Mouse (Mus musculus) heart, embryonic 10.5 days (tissue): ENCODE data around the gene Glb1. TPM values are rescaled to one million over a fixed set of nuclear protein-coding genes. Genes with fewer than 3 reads are reported as not detected.

ENCODE experiments used
- DNase-seq: peaks from one replicate; pipeline ENCODE4 v3.0.0-alpha.2; 2017; ENCODE audit warnings: low spot score
- H3K27ac ChIP-seq: fragments of 300-500 bp; sonication (generic); 2 replicates; pipeline ENCODE4 v1.5.1; 2016; ENCODE audit warnings: mild to moderate bottlenecking
- H3K27me3 ChIP-seq: fragments of 300-500 bp; sonication (generic); 2 replicates; pipeline ENCODE4 v1.6.1; 2016; ENCODE audit warnings: mild to moderate bottlenecking; ENCODE audit not compliant: poor library complexity, insufficient read depth, severe bottlenecking
- H3K36me3 ChIP-seq: fragments of 300-500 bp; sonication (generic); 2 replicates; pipeline ENCODE4 v1.6.1; 2016; ENCODE audit warnings: mild to moderate bottlenecking, moderate library complexity
- H3K4me1 ChIP-seq: fragments of 300-500 bp; sonication (generic); 2 replicates; pipeline ENCODE4 v1.6.1; 2016; ENCODE audit warnings: mild to moderate bottlenecking
- H3K4me3 ChIP-seq: fragments of 300-500 bp; sonication (generic); 2 replicates; pipeline ENCODE4 v1.5.1; 2016; ENCODE audit warnings: mild to moderate bottlenecking, moderate library complexity
- H3K9me3 ChIP-seq: fragments of 300-500 bp; sonication (generic); 2 replicates; pipeline ENCODE4 v1.6.1; 2016; ENCODE audit warnings: mild to moderate bottlenecking, moderate library complexity
- WGBS: fragments of 180-500 bp; shearing (Covaris S2); methylation state at CpG from one replicate; pipeline ENCODE4 v1.1.7; 2016; 5-methylcytosine and 5-hydroxymethylcytosine counted together
- polyA plus RNA-seq: library from polyadenylated mRNA; unstranded; fragments of >200 nt; fragmentation: Nextera tagmentation; extraction: Ambion mirVana; gene quantifications from 2 replicates; pipeline ENCODE4 v1.2.1, GENCODE M21; 2016

Gene Glb1
- polyA plus RNA-seq, 1 experiment from 2014 or later, result 33.5 TPM

- no peaks in the 10 kb centered on the region for H3K9me3 ChIP-seq
- no peak overlapping the region for H3K4me3 ChIP-seq
- H3K27me3 ChIP-seq, result no peaks in the 10 kb centered on the region
- no peak for DNase-seq
- H3K4me1 ChIP-seq, result no peaks in the 10 kb centered on the region
- WGBS, result 79% methylated on average over 2 of the region's 2 CpGs
- peaks cover 37% of the 10 kb centered on the region; the same call in 1 of the 2 replicates for H3K36me3 ChIP-seq
- H3K27ac ChIP-seq, result no peak overlapping the region
Observed at GRCm38 (mm10) chr9:114455420-114455819, 54.5 kb downstream of the Glb1 start.

GRCm38 (mm10) chr9:114458436-114458835 lies 57.6 kb downstream of the Glb1 start:
- peaks cover 51% of the 10 kb centered on the region; the same call in 1 of the 2 replicates for H3K36me3 ChIP-seq
- no peaks in the 10 kb centered on the region for H3K27me3 ChIP-seq
- 88% methylated on average over 3 of the region's 3 CpGs for WGBS
- no peak overlapping the region for H3K4me3 ChIP-seq
- H3K27ac ChIP-seq, result no peak overlapping the region
- no peaks in the 10 kb centered on the region for H3K9me3 ChIP-seq
- no peaks in the 10 kb centered on the region for H3K4me1 ChIP-seq
- DNase-seq, result no peak

DNA sequence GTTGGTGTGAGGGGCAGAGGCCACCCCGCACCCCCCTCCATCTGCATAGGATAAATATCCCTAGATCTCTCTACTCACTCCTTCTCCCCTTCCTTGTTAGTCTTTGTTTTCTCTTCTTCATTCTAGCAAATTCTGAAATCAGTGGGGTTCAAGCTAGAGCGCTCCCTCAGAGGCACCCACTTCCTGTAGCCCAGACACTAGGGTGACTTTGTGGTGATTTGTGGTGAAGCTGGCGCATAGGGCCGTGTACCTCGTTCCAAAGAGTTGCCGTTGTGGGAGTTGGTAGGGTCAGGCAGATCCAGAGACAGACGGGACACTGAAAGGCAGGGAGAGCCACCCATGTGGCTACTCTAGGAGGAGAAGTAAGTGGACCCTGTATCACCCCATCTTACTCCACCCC lies 61.7 kb downstream of the Glb1 start:
- H3K4me1 ChIP-seq, result peaks cover 10% of the 10 kb centered on the region; the same call in 1 of the 2 replicates
- H3K4me3 ChIP-seq, result no peak overlapping the region
- no peaks in the 10 kb centered on the region for H3K27me3 ChIP-seq
- H3K27ac ChIP-seq, result no peak overlapping the region
- WGBS, result 93% methylated on average over 7 of the region's 7 CpGs
- H3K9me3 ChIP-seq, result no peaks in the 10 kb centered on the region
- H3K36me3 ChIP-seq, result peaks cover 49% of the 10 kb centered on the region
- no peak for DNase-seq

- H3K36me3 ChIP-seq, result peaks cover 42% of the 10 kb centered on the region
- H3K27me3 ChIP-seq, result no peaks in the 10 kb centered on the region
- WGBS, result 59% methylated on average over 6 of the region's 6 CpGs
- H3K27ac ChIP-seq, result no peak overlapping the region
- no peak overlapping the region for H3K4me3 ChIP-seq
- H3K4me1 ChIP-seq, result peaks cover 11% of the 10 kb centered on the region; the same call in 1 of the 2 replicates
- no peak for DNase-seq
- H3K9me3 ChIP-seq, result no peaks in the 10 kb centered on the region
Observed at GRCm38 (mm10) chr9:114465442-114465841, 64.6 kb downstream of the Glb1 start.

GRCm38 (mm10) chr9:114466871-114467270 lies 66.0 kb downstream of the Glb1 start:
- Histone ChIP-seq H3K27ac (no peak overlapping the region), H3K27me3 (no peaks in the 10 kb centered on the region), H3K4me3 (no peak overlapping the region), H3K36me3 (peaks cover 36% of the 10 kb centered on the region), H3K9me3 (no peaks in the 10 kb centered on the region), H3K4me1 (peaks cover 11% of the 10 kb centered on the region; the same call in 1 of the 2 replicates)
- DNase-seq, result no peak
- WGBS, result 76% methylated on average over 7 of the region's 7 CpGs

- Histone ChIP-seq H3K27ac (no peak overlapping the region), H3K4me1 (peaks cover 11% of the 10 kb centered on the region; the same call in 1 of the 2 replicates), H3K9me3 (no peaks in the 10 kb centered on the region), H3K27me3 (no peaks in the 10 kb centered on the region), H3K4me3 (no peak overlapping the region), H3K36me3 (peaks cover 26% of the 10 kb centered on the region)
- WGBS, result 73% methylated on average over 5 of the region's 5 CpGs
- no peak for DNase-seq
Observed at GRCm38 (mm10) chr9:114468217-114468616, 67.3 kb downstream of the Glb1 start.

GRCm38 (mm10) chr9:114468701-114469100 lies 67.8 kb downstream of the Glb1 start:
- no peaks in the 10 kb centered on the region for H3K27me3 ChIP-seq
- no peak overlapping the region for H3K27ac ChIP-seq
- DNase-seq, result no peak
- 92% methylated on average over 4 of the region's 4 CpGs for WGBS
- no peaks in the 10 kb centered on the region for H3K9me3 ChIP-seq
- H3K4me1 ChIP-seq, result peaks cover 11% of the 10 kb centered on the region; the same call in 1 of the 2 replicates
- H3K36me3 ChIP-seq, result peaks cover 25% of the 10 kb centered on the region
- no peak overlapping the region for H3K4me3 ChIP-seq

DNA sequence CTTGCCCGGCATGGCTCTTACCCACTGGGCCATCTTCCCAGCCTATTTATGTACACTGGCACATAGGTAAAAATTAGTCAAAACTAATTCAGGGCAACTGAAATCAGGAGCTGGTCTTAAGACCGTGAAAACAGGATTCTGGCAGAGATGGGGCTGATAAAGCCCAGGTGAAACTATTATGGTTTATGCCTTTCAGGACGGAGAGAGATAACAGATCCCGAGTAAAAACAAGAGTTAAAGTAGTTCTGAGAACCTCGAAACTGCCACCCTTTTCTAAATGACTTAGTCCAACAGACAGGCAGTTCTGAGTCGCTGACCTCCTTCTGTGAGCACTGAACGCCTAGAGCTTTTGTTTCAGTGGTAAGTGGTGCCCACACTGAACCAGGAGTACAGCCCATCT lies 71.0 kb downstream of the Glb1 start:
- DNase-seq, result no peak
- peaks cover 6% of the 10 kb centered on the region; the same call in 1 of the 2 replicates for H3K36me3 ChIP-seq
- WGBS, result 73% methylated on average over 7 of the region's 7 CpGs
- H3K9me3 ChIP-seq, result no peaks in the 10 kb centered on the region
- H3K27ac ChIP-seq, result no peak overlapping the region
- no peaks in the 10 kb centered on the region for H3K27me3 ChIP-seq
- H3K4me1 ChIP-seq, result peaks cover 6% of the 10 kb centered on the region; the same call in 1 of the 2 replicates
- H3K4me3 ChIP-seq, result no peak overlapping the region

DNA sequence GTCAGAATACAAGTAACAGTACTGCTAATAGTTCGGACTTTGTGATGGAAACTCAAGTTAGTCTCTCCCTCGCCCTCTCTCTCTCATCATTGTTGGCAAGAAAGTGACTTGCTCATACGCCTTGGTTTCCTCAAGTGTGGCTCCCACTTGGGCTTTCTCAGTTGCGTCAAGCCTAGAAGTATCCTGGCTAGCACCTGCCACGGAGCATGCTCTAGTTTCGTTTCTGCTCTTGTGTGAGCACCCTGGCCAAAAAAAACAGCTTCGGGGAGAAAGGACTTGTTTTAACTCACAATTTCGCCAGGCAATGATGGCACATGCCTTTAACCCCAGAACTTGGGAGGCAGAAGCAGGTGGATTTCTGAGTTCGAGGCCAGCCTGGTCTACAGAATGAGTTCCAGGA lies 76.1 kb downstream of the Glb1 start:
- Histone ChIP-seq H3K4me1 (no peaks in the 10 kb centered on the region), H3K36me3 (no peaks in the 10 kb centered on the region), H3K27ac (no peak overlapping the region), H3K4me3 (no peak overlapping the region), H3K9me3 (no peaks in the 10 kb centered on the region), H3K27me3 (no peaks in the 10 kb centered on the region)
- DNase-seq, result no peak
- WGBS, result 88% methylated on average over 9 of the region's 9 CpGs

DNA sequence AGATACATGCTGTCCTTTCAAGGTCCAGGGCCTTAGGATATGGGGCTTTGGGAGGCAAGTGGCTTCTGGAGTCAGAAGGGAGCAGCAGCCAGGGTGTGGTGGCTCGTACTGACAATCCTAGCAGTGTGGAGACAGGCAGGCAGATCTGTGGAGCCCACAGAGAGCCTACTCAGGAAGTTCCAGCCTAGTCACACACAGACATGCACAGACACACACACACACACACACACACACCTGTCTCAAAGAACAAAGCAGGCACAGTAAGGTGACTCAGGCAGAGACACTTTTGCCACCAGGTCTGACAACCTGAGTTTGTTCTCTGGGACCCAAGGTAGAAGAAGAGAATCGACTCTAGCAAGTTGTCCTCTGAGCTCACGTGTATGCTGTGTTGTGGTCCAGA lies 80.1 kb downstream of the Glb1 start:
- WGBS, result 77% methylated on average over 3 of the region's 3 CpGs
- Histone ChIP-seq H3K4me1 (no peaks in the 10 kb centered on the region), H3K36me3 (no peaks in the 10 kb centered on the region), H3K4me3 (no peak overlapping the region), H3K27ac (no peak overlapping the region), H3K27me3 (no peaks in the 10 kb centered on the region), H3K9me3 (no peaks in the 10 kb centered on the region)
- no peak for DNase-seq

DNA sequence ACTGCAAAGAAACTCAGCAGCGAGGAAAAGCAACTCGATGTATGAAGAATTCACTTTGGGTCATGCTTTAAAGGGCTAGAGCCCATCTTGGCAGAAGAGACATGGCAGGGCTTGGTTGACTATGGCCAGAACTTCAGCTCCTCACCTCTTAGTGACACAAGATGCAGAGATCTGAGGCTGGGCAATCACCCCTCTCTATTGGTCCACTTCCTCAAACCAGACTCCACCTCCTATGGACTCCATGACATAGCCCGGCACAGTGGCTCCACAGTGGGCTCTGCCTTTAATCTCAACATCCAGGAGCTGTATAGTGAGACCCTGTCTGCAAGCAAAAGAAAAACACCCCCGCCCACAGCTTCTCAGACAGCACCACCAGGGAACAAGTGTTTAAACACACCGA lies 83.9 kb downstream of the Glb1 start:
- 74% methylated on average over 5 of the region's 5 CpGs for WGBS
- Histone ChIP-seq H3K9me3 (no peaks in the 10 kb centered on the region), H3K27ac (no peak overlapping the region), H3K27me3 (no peaks in the 10 kb centered on the region), H3K4me3 (no peak overlapping the region), H3K4me1 (no peaks in the 10 kb centered on the region), H3K36me3 (no peaks in the 10 kb centered on the region)
- DNase-seq, result no peak

DNA sequence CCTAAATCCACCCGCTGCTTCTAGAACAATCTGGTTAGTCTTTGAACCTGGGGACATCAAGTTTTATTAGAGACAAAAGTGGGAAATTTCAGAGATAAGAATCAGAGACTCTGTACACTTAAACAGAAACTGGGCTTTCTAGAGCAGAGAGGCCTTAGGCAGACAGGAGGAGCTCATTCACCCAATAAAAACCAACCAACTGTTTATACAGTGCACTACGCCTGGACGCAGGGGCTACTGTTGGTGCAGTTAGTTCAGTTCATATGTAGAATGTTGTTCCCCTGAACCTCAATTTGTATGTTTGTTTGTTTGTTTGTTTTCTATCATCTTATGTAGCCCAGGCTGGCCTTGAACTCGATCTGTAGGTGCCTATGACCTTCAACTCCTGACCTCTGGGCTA lies 85.9 kb downstream of the Glb1 start:
- no peaks in the 10 kb centered on the region for H3K36me3 ChIP-seq
- WGBS, result 82% methylated on average over 4 of the region's 4 CpGs
- no peaks in the 10 kb centered on the region for H3K9me3 ChIP-seq
- no peak for DNase-seq
- no peak overlapping the region for H3K4me3 ChIP-seq
- H3K27me3 ChIP-seq, result no peaks in the 10 kb centered on the region
- no peaks in the 10 kb centered on the region for H3K4me1 ChIP-seq
- H3K27ac ChIP-seq, result no peak overlapping the region

- 81% methylated on average over 23 of the region's 23 CpGs for WGBS
Observed at GRCm38 (mm10) chr9:114487481-114488258, 86.8 kb downstream of the Glb1 start.

More at GRCm38 (mm10) chr9:114487481-114488258, 86.8 kb downstream of the Glb1 start:
- no peaks in the 10 kb centered on the region for H3K27me3 ChIP-seq
- no peaks in the 10 kb centered on the region for H3K9me3 ChIP-seq
- no peaks in the 10 kb centered on the region for H3K4me1 ChIP-seq
- no peaks in the 10 kb centered on the region for H3K36me3 ChIP-seq
- no peak overlapping the region for H3K4me3 ChIP-seq
- H3K27ac ChIP-seq, result no peak overlapping the region
- no peak for DNase-seq
